Mouse (Mus musculus) adrenal gland (tissue): ENCODE measurements at regions not wholly inside any gene's neighbourhood (a gene's known extent, or its start where the extent isn't known, plus 50 kb on each side); places are given as distances from the start of the nearest gene placed in this dataset.

Experiments
- intact Hi-C: fragments of 180-260 bp; cut with DNase I; formaldehyde crosslinking; loops from one replicate; pipeline ENCODE4 v1.15.1; 2025

GRCm38 (mm10) chr10:42131798-42132197 lies 113.6 kb upstream of the Armc2 start:
- intact Hi-C loops = no loop called here

- intact Hi-C loops = no loop called here
Measured at GRCm38 (mm10) chr10:42131298-42131697, 113.1 kb upstream of the Armc2 start.

- intact Hi-C loops = no loop called here
Measured at GRCm38 (mm10) chr10:42127865-42128419, 109.7 kb upstream of the Armc2 start.

GRCm38 (mm10) chr10:42126816-42127215 lies 108.6 kb upstream of the Armc2 start:
- intact Hi-C loops = no loop called here

GRCm38 (mm10) chr10:42122768-42123635 lies 104.8 kb upstream of the Armc2 start:
- intact Hi-C loops = no loop called here

GRCm38 (mm10) chr10:42121984-42122383 lies 103.7 kb upstream of the Armc2 start:
- intact Hi-C loops = no loop called here

GRCm38 (mm10) chr10:42119326-42119725 lies 101.1 kb upstream of the Armc2 start:
- intact Hi-C loops = no loop called here

GRCm38 (mm10) chr10:42118361-42119188 lies 100.3 kb upstream of the Armc2 start:
- intact Hi-C loops = no loop called here

GRCm38 (mm10) chr10:42117523-42117922 lies 99.3 kb upstream of the Armc2 start:
- intact Hi-C loops = no loop called here

GRCm38 (mm10) chr10:42115920-42116298 lies 97.7 kb upstream of the Armc2 start:
- intact Hi-C loops = no loop called here

- intact Hi-C loops = no loop called here
Measured at GRCm38 (mm10) chr10:42115224-42115919, 97.1 kb upstream of the Armc2 start.

- intact Hi-C loops = no loop called here
Measured at GRCm38 (mm10) chr10:42110704-42111103, 92.5 kb upstream of the Armc2 start.

- intact Hi-C loops = no loop called here
Measured at GRCm38 (mm10) chr10:42108294-42109014, 90.2 kb upstream of the Armc2 start.

GRCm38 (mm10) chr10:42107437-42108293 lies 89.4 kb upstream of the Armc2 start:
- intact Hi-C loops = no loop called here

- intact Hi-C loops = no loop called here
Measured at GRCm38 (mm10) chr10:42106611-42107010, 88.4 kb upstream of the Armc2 start.

GRCm38 (mm10) chr10:42105083-42105482 lies 86.8 kb upstream of the Armc2 start:
- intact Hi-C loops = no loop called here

GRCm38 (mm10) chr10:42102320-42102719 lies 84.1 kb upstream of the Armc2 start:
- intact Hi-C loops = no loop called here

GRCm38 (mm10) chr10:42101096-42101495 lies 82.9 kb upstream of the Armc2 start:
- intact Hi-C loops = no loop called here

GRCm38 (mm10) chr10:42096924-42097323 lies 78.7 kb upstream of the Armc2 start:
- intact Hi-C loops = no loop called here

GRCm38 (mm10) chr10:42095986-42096385 lies 77.7 kb upstream of the Armc2 start:
- intact Hi-C loops = no loop called here
